Mouse (Mus musculus): Measurements from ENCODE around the gene Sp1. TPM values are rescaled to one million over a fixed set of nuclear protein-coding genes. Genes with fewer than 3 reads are reported as not detected.

The Sp1 gene
- polyA plus RNA-seq, 1 experiment from 2014 or later = 10.3 TPM

- H3K27ac ChIP-seq (ENCODE audit: low read length) = no peak overlapping the region
- H3K36me3 ChIP-seq (ENCODE audit: control insufficient read depth, insufficient read depth, low read length) = peaks cover 25% of the 10 kb centered on the region
- no peak overlapping the region for H3K9ac ChIP-seq (ENCODE audit: low read length)
- H3K4me1 ChIP-seq (ENCODE audit: control insufficient read depth, insufficient read depth, low read length) = peaks cover 6% of the 10 kb centered on the region; the same call in 1 of the 2 replicates
- H3K4me2 ChIP-seq (ENCODE audit: low read depth, low read length) = peak overlapping the region; percentile 77
- H3K4me3 ChIP-seq (replicated peaks; ENCODE audit: low read length) = peak overlapping the region; percentile 91
- no peak for ATAC-seq (ENCODE audit: insufficient read depth, low FRiP score)
- H3K9me3 ChIP-seq (replicated peaks; ENCODE audit: control insufficient read depth, low read length) = no peaks in the 10 kb centered on the region
- no peaks in the 10 kb centered on the region for H3K27me3 ChIP-seq (ENCODE audit: control insufficient read depth, insufficient read depth, low read length)
Measured at GRCm38 (mm10) chr15:102471727-102472126, 65.8 kb downstream of the Sp1 start.

DNA sequence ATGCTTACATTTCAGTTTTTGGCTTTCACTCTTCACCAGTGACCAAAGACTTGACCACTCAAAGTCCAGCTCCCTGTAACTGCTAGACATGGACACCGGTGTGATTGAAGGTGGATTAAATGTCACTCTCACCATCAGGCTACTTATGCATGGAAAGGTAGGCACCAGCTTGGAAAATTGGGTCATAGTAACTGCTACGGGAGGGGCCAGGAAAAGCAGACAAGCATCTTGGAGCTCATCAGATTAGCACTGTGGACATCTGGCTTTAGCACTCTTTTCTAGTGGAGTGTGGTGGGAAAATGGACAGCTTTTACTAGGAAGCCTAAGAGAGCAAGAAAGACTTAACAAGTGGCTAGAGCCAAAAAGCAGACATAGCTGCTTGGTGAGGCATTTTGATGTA, 67.3 kb downstream of the Sp1 start:
- Histone ChIP-seq H3K4me2 (ENCODE audit: low read depth, low read length) (no peak overlapping the region), H3K27ac (ENCODE audit: low read length) (no peak overlapping the region), H3K9me3 (replicated peaks; ENCODE audit: control insufficient read depth, low read length) (no peaks in the 10 kb centered on the region), H3K27me3 (ENCODE audit: control insufficient read depth, insufficient read depth, low read length) (no peaks in the 10 kb centered on the region), H3K9ac (ENCODE audit: low read length) (no peak overlapping the region), H3K4me1 (ENCODE audit: control insufficient read depth, insufficient read depth, low read length) (peaks cover 6% of the 10 kb centered on the region; the same call in 1 of the 2 replicates), H3K36me3 (ENCODE audit: control insufficient read depth, insufficient read depth, low read length) (peaks cover 29% of the 10 kb centered on the region), H3K4me3 (replicated peaks; ENCODE audit: low read length) (no peak overlapping the region)
- ATAC-seq (ENCODE audit: insufficient read depth, low FRiP score) = no peak
- WGBS = 57% methylated on average over 2 of the region's 2 CpGs

DNA sequence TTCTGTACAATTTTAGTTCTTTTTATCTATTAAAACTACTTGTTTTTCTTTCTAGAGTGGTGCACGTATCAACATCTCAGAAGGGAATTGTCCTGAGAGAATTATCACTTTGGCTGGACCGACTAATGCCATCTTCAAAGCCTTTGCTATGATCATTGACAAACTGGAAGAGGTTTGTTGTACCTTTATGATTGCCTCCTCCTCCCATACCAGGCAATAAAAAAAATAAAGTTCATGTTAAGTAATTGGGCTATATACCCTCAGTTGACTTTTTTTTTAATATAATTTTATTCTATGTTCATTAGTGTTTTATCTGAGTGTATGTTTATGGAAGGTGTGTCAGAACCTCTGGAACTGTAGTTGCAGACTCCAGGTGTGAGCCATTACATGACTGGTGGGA, 68.6 kb downstream of the Sp1 start:
- Histone ChIP-seq H3K4me2 (ENCODE audit: low read depth, low read length) (no peak overlapping the region), H3K4me1 (ENCODE audit: control insufficient read depth, insufficient read depth, low read length) (peaks cover 6% of the 10 kb centered on the region; the same call in 1 of the 2 replicates), H3K36me3 (ENCODE audit: control insufficient read depth, insufficient read depth, low read length) (peaks cover 35% of the 10 kb centered on the region), H3K9me3 (replicated peaks; ENCODE audit: control insufficient read depth, low read length) (no peaks in the 10 kb centered on the region), H3K9ac (ENCODE audit: low read length) (no peak overlapping the region), H3K4me3 (replicated peaks; ENCODE audit: low read length) (no peak overlapping the region), H3K27me3 (ENCODE audit: control insufficient read depth, insufficient read depth, low read length) (no peaks in the 10 kb centered on the region), H3K27ac (ENCODE audit: low read length) (no peak overlapping the region)
- 89% methylated on average over 2 of the region's 2 CpGs for WGBS
- no peak for ATAC-seq (ENCODE audit: insufficient read depth, low FRiP score)

GRCm38 (mm10) chr15:102483136-102483535, 77.2 kb downstream of the Sp1 start:
- H3K4me3 ChIP-seq (replicated peaks; ENCODE audit: low read length) = no peak overlapping the region
- peaks cover 34% of the 10 kb centered on the region for H3K36me3 ChIP-seq (ENCODE audit: control insufficient read depth, insufficient read depth, low read length)
- no peaks in the 10 kb centered on the region for H3K9me3 ChIP-seq (replicated peaks; ENCODE audit: control insufficient read depth, low read length)
- no peaks in the 10 kb centered on the region for H3K27me3 ChIP-seq (ENCODE audit: control insufficient read depth, insufficient read depth, low read length)
- H3K4me1 ChIP-seq (ENCODE audit: control insufficient read depth, insufficient read depth, low read length) = no peaks in the 10 kb centered on the region
- ATAC-seq (ENCODE audit: insufficient read depth, low FRiP score) = no peak
- no peak overlapping the region for H3K4me2 ChIP-seq (ENCODE audit: low read depth, low read length)
- 83% methylated on average over 3 of the region's 3 CpGs for WGBS
- no peak overlapping the region for H3K9ac ChIP-seq (ENCODE audit: low read length)
- no peak overlapping the region for H3K27ac ChIP-seq (ENCODE audit: low read length)

- WGBS = 88% methylated on average over 12 of the region's 12 CpGs
- no peak for ATAC-seq (ENCODE audit: insufficient read depth, low FRiP score)
- no peak overlapping the region for H3K9ac ChIP-seq (ENCODE audit: low read length)
- peaks cover 43% of the 10 kb centered on the region for H3K36me3 ChIP-seq (ENCODE audit: control insufficient read depth, insufficient read depth, low read length)
- H3K27me3 ChIP-seq (ENCODE audit: control insufficient read depth, insufficient read depth, low read length) = no peaks in the 10 kb centered on the region
- H3K27ac ChIP-seq (ENCODE audit: low read length) = no peak overlapping the region
- H3K4me3 ChIP-seq (replicated peaks; ENCODE audit: low read length) = no peak overlapping the region
- H3K4me1 ChIP-seq (ENCODE audit: control insufficient read depth, insufficient read depth, low read length) = no peaks in the 10 kb centered on the region
- no peaks in the 10 kb centered on the region for H3K9me3 ChIP-seq (replicated peaks; ENCODE audit: control insufficient read depth, low read length)
- no peak overlapping the region for H3K4me2 ChIP-seq (ENCODE audit: low read depth, low read length)
Measured at GRCm38 (mm10) chr15:102485853-102486252, 79.9 kb downstream of the Sp1 start.

Other genes with a start within 250 kb of the Sp1 start
- gene Zfp740, start 202.9 kb upstream of the Sp1 start, polyA plus RNA-seq (2015; fragmentation: Nextera tagmentation; extraction: Ambion mirVana) = 46.0 and 49.6 TPM in 2 replicates
- gene Csad, start 201.4 kb upstream of the Sp1 start, polyA plus RNA-seq (2015; fragmentation: Nextera tagmentation; extraction: Ambion mirVana) = 47.3 and 50.9 TPM in 2 replicates
- gene Itgb7, start 174.2 kb upstream of the Sp1 start, polyA plus RNA-seq (2015; fragmentation: Nextera tagmentation; extraction: Ambion mirVana) = 5.6 and 6.3 TPM in 2 replicates
- gene Rarg, start 148.6 kb upstream of the Sp1 start, polyA plus RNA-seq (2015; fragmentation: Nextera tagmentation; extraction: Ambion mirVana) = 41.2 and 48.6 TPM in 2 replicates
- gene Gm9918, start 135.6 kb upstream of the Sp1 start, polyA plus RNA-seq (2015; fragmentation: Nextera tagmentation; extraction: Ambion mirVana) = 0.16 and 0.28 TPM in 2 replicates
- 71.5 and 83.5 TPM in 2 replicates for gene Mfsd5, start 126.7 kb upstream of the Sp1 start, polyA plus RNA-seq (2015; fragmentation: Nextera tagmentation; extraction: Ambion mirVana)
- 17.9 and 21.9 TPM in 2 replicates for gene Espl1, start 109.9 kb upstream of the Sp1 start, polyA plus RNA-seq (2015; fragmentation: Nextera tagmentation; extraction: Ambion mirVana)
- 305 and 321 TPM in 2 replicates for gene Pfdn5, start 80.0 kb upstream of the Sp1 start, polyA plus RNA-seq (2015; fragmentation: Nextera tagmentation; extraction: Ambion mirVana)
- 80.7 and 81.8 TPM in 2 replicates for gene Myg1, start 74.4 kb upstream of the Sp1 start, polyA plus RNA-seq (2015; fragmentation: Nextera tagmentation; extraction: Ambion mirVana)
- gene Aaas, start 55.4 kb upstream of the Sp1 start, polyA plus RNA-seq (2015; fragmentation: Nextera tagmentation; extraction: Ambion mirVana) = 55.4 and 57.0 TPM in 2 replicates
- gene Sp7, start 39.0 kb upstream of the Sp1 start, polyA plus RNA-seq (2015; fragmentation: Nextera tagmentation; extraction: Ambion mirVana) = 1.3 TPM in 2 replicates
- gene Amhr2, start 39.2 kb downstream of the Sp1 start, polyA plus RNA-seq (2015; fragmentation: Nextera tagmentation; extraction: Ambion mirVana) = 0.68 and 2.5 TPM in 2 replicates
- gene Prr13, start 52.9 kb downstream of the Sp1 start, polyA plus RNA-seq (2015; fragmentation: Nextera tagmentation; extraction: Ambion mirVana) = 131 and 157 TPM in 2 replicates
- 166 TPM in 2 replicates for gene Pcbp2, start 64.4 kb downstream of the Sp1 start, polyA plus RNA-seq (2015; fragmentation: Nextera tagmentation; extraction: Ambion mirVana)
- not detected in 2 replicates for gene Gm10337, start 97.6 kb downstream of the Sp1 start, polyA plus RNA-seq (2015; fragmentation: Nextera tagmentation; extraction: Ambion mirVana)
- gene Map3k12, start 110.9 kb downstream of the Sp1 start, polyA plus RNA-seq (2015; fragmentation: Nextera tagmentation; extraction: Ambion mirVana) = 14.3 and 15.1 TPM in 2 replicates
- gene Tarbp2, start 112.0 kb downstream of the Sp1 start, polyA plus RNA-seq (2015; fragmentation: Nextera tagmentation; extraction: Ambion mirVana) = 84.0 and 87.0 TPM in 2 replicates
- 2.0 and 3.6 TPM in 2 replicates for gene Npff, start 118.8 kb downstream of the Sp1 start, polyA plus RNA-seq (2015; fragmentation: Nextera tagmentation; extraction: Ambion mirVana)
- gene Gm28047, start 218.9 kb downstream of the Sp1 start, polyA plus RNA-seq (2015; fragmentation: Nextera tagmentation; extraction: Ambion mirVana) = not detected in 2 replicates
- 40.6 and 40.8 TPM in 2 replicates for gene Atf7, start 219.3 kb downstream of the Sp1 start, polyA plus RNA-seq (2015; fragmentation: Nextera tagmentation; extraction: Ambion mirVana)

Data from stomach, embryonic 16.5 days (tissue).